Mouse (Mus musculus) adrenal gland, adult 2 months (tissue): ENCODE measurements at regions not wholly inside any gene's neighbourhood (a gene's known extent, or its start where the extent isn't known, plus 50 kb on each side); places are given as distances from the start of the nearest gene placed in this dataset.

Experiments used
- DNase-seq: peaks from one replicate; pipeline ENCODE4 v3.0.0; 2021

- no peak for DNase-seq
Observed at GRCm38 (mm10) chr10:7267903-7268302, 55.9 kb upstream of the Cnksr3 start.

- DNase-seq: no peak
Observed at GRCm38 (mm10) chr10:7267106-7267505, 55.1 kb upstream of the Cnksr3 start.

GRCm38 (mm10) chr10:7265412-7265811 is 53.4 kb upstream of the Cnksr3 start:
- no peak for DNase-seq

- DNase-seq: no peak
Observed at GRCm38 (mm10) chr10:7264721-7265120, 52.7 kb upstream of the Cnksr3 start.
